Mouse (Mus musculus): ENCODE results near the gene Dcdc2b. TPM values are rescaled to one million over a fixed set of nuclear protein-coding genes. Genes with fewer than 3 reads are reported as not detected.

Gene Dcdc2b
- polyA plus RNA-seq, 1 experiment = 0.40 TPM

DNA sequence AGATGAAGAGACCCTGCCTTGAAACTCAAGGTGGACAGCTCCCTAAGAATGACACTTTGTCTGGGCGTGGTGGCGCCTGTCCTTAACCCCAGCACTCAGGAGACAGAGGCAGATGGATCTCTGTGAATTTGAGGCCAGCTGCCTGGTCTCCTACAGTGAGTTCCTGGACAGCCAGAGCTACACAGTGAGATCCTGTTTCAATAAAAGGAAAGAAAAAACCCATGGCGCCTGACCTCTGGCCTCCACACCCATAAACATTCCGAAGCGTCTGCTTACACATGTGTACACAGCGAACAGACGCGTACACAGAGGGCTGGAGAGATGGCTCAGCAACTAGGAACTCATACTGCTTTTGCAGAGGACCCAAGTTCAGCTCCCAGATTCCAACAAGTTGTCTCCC lies 50.3 kb downstream of the Dcdc2b start:
- TF ChIP-seq USF1 (IDR thresholded peaks at IDR 0.05; ENCODE audit: low read depth) (no peak), FOSL1 (IDR thresholded peaks at IDR 0.05; ENCODE audit: insufficient read depth, low read length, poor library complexity, severe bottlenecking) (no peak), MYOD1 (IDR thresholded peaks at IDR 0.05; ENCODE audit: control insufficient read depth, insufficient read length, low read depth) (no peak), MYOG (IDR thresholded peaks at IDR 0.05; ENCODE audit: control insufficient read depth, extremely low read depth, insufficient read length) (no peak), MAX (IDR thresholded peaks at IDR 0.05) (no peak), CEBPB (IDR thresholded peaks at IDR 0.05; ENCODE audit: low read depth) (no peak), CTCF (IDR thresholded peaks at IDR 0.05; ENCODE audit: control insufficient read depth, insufficient read depth, insufficient read length) (no peak)
- Histone ChIP-seq H3K27me3 (ENCODE audit: control insufficient read depth, insufficient read depth, insufficient read length) (no peaks in the 10 kb centered on the region), H3K36me3 (ENCODE audit: control insufficient read depth, insufficient read depth) (no peaks in the 10 kb centered on the region), H3ac (ENCODE audit: control insufficient read depth, insufficient read length, low read depth) (no peak overlapping the region), H3K4me3 (ENCODE audit: insufficient read depth, poor library complexity, severe bottlenecking) (no peak overlapping the region), H3K79me2 (ENCODE audit: control insufficient read depth, insufficient read depth) (no peaks in the 10 kb centered on the region), H3K79me3 (ENCODE audit: low read depth) (no peaks in the 10 kb centered on the region)

DNA sequence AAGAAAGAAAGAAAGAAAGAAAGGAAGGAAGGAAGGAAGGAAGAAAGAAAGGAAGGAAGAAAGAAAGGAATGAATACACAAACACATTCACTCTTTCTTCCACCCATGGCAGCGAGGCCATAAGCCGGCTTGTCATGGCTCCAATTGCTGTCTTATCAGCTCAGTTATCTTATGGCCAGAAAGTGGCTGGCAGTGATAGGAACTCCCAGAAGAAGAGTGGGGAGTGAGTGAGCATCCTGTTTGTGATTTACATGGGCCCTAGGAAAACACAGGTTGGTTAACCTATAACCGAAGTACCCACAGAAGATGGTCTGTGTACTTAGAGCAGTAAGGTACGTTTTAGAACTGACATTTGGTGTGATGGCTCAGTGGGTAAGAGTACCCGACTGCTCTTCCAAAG lies 52.9 kb downstream of the Dcdc2b start:
- H3K79me3 ChIP-seq (ENCODE audit: low read depth) = no peaks in the 10 kb centered on the region
- H3K79me2 ChIP-seq (ENCODE audit: control insufficient read depth, insufficient read depth) = no peaks in the 10 kb centered on the region
- no peaks in the 10 kb centered on the region for H3K36me3 ChIP-seq (ENCODE audit: control insufficient read depth, insufficient read depth)
- TF ChIP-seq MYOG (IDR thresholded peaks at IDR 0.05; ENCODE audit: control insufficient read depth, extremely low read depth, insufficient read length) = no peak
- no peak for TF ChIP-seq MAX (IDR thresholded peaks at IDR 0.05)
- TF ChIP-seq CEBPB (IDR thresholded peaks at IDR 0.05; ENCODE audit: low read depth) = no peak
- no peak for TF ChIP-seq FOSL1 (IDR thresholded peaks at IDR 0.05; ENCODE audit: insufficient read depth, low read length, poor library complexity, severe bottlenecking)
- TF ChIP-seq CTCF (IDR thresholded peaks at IDR 0.05; ENCODE audit: control insufficient read depth, insufficient read depth, insufficient read length) = no peak
- no peak for TF ChIP-seq MYOD1 (IDR thresholded peaks at IDR 0.05; ENCODE audit: control insufficient read depth, insufficient read length, low read depth)
- TF ChIP-seq USF1 (IDR thresholded peaks at IDR 0.05; ENCODE audit: low read depth) = no peak
- no peak overlapping the region for H3ac ChIP-seq (ENCODE audit: control insufficient read depth, insufficient read length, low read depth)
- H3K4me3 ChIP-seq (ENCODE audit: insufficient read depth, poor library complexity, severe bottlenecking) = no peak overlapping the region
- H3K27me3 ChIP-seq (ENCODE audit: control insufficient read depth, insufficient read depth, insufficient read length) = no peaks in the 10 kb centered on the region

Other genes with a start within 250 kb of the Dcdc2b start
- gene Zbtb8a, start 236.1 kb downstream of the Dcdc2b start, polyA plus RNA-seq (2012; fragmentation: generic; extraction: Trizol) = 4.6 TPM
- not detected for gene Zbtb8b, start 173.4 kb downstream of the Dcdc2b start, polyA plus RNA-seq (2012; fragmentation: generic; extraction: Trizol)
- 11.8 TPM for gene Bsdc1, start 152.7 kb downstream of the Dcdc2b start, polyA plus RNA-seq (2012; fragmentation: generic; extraction: Trizol)
- gene Tssk3, start 123.2 kb downstream of the Dcdc2b start, polyA plus RNA-seq (2012; fragmentation: generic; extraction: Trizol) = not detected
- gene Fam229a, start 123.1 kb downstream of the Dcdc2b start, polyA plus RNA-seq (2012; fragmentation: generic; extraction: Trizol) = not detected
- 148 TPM for gene Marcksl1, start 100.7 kb downstream of the Dcdc2b start, polyA plus RNA-seq (2012; fragmentation: generic; extraction: Trizol)
- 96.7 TPM for gene Hdac1, start 71.5 kb downstream of the Dcdc2b start, polyA plus RNA-seq (2012; fragmentation: generic; extraction: Trizol)
- gene Lck, start 40.6 kb downstream of the Dcdc2b start, polyA plus RNA-seq (2012; fragmentation: generic; extraction: Trizol) = 1.5 TPM
- 0.27 TPM for gene Fam167b, start 35.7 kb downstream of the Dcdc2b start, polyA plus RNA-seq (2012; fragmentation: generic; extraction: Trizol)
- gene Eif3i, start 13.6 kb downstream of the Dcdc2b start, polyA plus RNA-seq (2012; fragmentation: generic; extraction: Trizol) = 416 TPM
- 218 TPM for gene Tmem234, start 13.6 kb downstream of the Dcdc2b start, polyA plus RNA-seq (2012; fragmentation: generic; extraction: Trizol)
- gene Iqcc, start 4.8 kb upstream of the Dcdc2b start, polyA plus RNA-seq (2012; fragmentation: generic; extraction: Trizol) = 10.8 TPM
- 7.7 TPM for gene Ccdc28b, start 9.7 kb upstream of the Dcdc2b start, polyA plus RNA-seq (2012; fragmentation: generic; extraction: Trizol)
- 43.0 TPM for gene Txlna, start 26.8 kb upstream of the Dcdc2b start, polyA plus RNA-seq (2012; fragmentation: generic; extraction: Trizol)
- 23.9 TPM for gene Kpna6, start 58.5 kb upstream of the Dcdc2b start, polyA plus RNA-seq (2012; fragmentation: generic; extraction: Trizol)
- 17.0 TPM for gene Tmem39b, start 82.6 kb upstream of the Dcdc2b start, polyA plus RNA-seq (2012; fragmentation: generic; extraction: Trizol)
- 61.6 TPM for gene Khdrbs1, start 128.0 kb upstream of the Dcdc2b start, polyA plus RNA-seq (2012; fragmentation: generic; extraction: Trizol)
- gene Ptp4a2, start 197.0 kb upstream of the Dcdc2b start, polyA plus RNA-seq (2012; fragmentation: generic; extraction: Trizol) = 101 TPM

Measured in C2C12 (cell line).